Mouse (Mus musculus): Measurements from ENCODE around the gene Rint1.
A peak's percentile ranks its signal among the peaks of the same experiment; 100 is the strongest.
"Not testable (repeated sequence)": the region's sequence is repeated elsewhere in the genome, so short reads cannot be mapped to it uniquely, and the experiment has no call there.

Gene Rint1

DNA sequence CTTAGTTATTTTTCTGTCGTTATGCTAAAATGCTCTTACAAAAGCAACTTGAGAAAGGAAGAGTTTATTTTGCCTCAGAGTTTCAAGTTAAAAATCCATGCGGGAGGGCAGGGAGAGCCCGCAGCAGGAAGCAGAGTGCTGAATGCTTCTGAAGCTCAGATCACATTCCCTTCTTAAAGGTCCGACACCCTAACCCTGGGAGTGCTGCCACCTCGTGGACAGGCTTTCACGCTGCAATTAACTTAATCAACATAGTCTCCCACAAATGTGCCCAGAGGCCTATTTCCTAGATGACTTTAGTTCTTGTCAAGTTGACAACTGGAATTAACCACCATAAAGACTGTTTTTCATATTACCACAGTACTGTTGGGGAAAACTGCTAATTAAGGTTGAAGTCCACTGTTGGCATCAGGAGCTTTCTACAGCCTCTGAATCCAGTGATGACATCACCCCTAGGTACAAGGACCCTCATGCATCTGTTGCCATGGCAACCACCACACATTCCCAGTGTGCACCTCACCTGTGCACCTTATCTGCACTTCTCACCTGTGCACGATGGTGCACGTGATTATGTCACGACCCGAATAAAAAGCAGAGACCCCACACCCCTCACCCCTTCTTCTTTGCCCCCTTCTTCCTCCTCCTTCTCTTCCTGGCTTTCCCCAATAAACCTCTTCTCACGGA lies 39.0 kb downstream of the Rint1 start:
- peak; percentile 66 for DNase-seq

DNA sequence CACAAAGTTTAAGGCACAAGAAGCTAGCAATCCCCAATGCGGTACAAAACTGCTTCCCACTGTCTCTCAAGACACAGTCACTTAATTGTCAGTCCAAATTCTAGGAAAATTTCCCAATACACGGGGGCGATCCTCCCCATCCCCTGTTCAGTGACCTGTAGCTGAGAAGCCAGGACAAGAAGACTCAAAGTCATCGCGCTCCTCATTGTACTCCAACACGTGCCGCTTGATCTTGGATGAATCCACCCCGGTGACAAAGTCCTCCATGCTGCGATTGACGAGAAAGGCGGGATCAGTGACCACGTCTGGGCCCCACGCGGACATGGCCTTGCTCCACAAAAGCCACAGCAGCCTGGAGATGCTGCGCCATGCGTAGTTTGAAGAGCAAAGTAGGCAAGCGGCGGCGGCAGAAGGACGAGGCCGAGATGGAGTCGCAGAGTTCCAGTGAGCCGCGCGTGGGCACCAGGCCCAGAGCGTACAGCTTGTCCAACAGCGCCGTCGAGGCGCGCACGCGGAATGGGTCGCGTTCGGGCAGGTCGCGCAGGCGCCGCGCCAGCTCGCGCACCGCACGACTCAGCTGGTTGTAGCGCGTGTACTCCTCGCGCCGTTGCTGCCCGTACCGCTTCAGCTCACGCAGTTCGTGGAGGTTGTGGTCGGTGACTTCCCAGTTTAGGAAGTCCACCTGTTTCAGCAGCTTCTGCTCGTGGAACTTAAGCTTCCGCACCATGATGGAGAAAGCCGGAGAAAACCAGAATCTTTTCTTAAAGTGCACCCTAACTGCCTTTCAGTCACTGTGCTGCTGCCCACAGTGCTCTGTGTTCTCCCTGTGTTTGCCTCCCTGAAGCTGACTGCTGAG lies 43.6 kb downstream of the Rint1 start:
- peak; percentile 56 for DNase-seq

DNA sequence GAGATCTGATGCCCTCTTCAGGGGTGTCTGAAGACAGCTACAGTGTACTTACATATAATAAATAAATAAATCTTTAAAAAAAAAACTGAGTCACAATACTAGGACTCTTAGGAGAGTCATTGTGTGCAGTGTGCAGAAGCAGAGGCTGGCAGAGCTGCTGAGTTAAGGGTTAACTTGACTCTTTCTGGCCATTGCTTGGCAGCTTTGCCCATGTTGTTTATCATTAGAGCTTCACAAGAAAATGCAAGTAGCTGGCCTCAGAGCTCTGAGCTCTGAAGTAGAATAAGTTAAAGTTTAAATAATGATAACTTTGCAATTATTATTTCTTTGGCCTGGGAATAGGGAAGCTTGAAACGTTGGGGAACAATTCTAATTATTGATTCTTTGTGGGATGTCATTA lies 48.2 kb downstream of the Rint1 start:
- DNase-seq = not testable (repeated sequence)

- DNase-seq = no peak
Observed at GRCm38 (mm10) chr5:23838158-23838557, 50.6 kb downstream of the Rint1 start.

- DNase-seq = peak; percentile 96
Observed at GRCm38 (mm10) chr5:23843674-23844530, 56.4 kb downstream of the Rint1 start, which contains the start of gene Tomm7. Gene Tomm7, minus strand, starts transcription at chr5:23844161.

DNA sequence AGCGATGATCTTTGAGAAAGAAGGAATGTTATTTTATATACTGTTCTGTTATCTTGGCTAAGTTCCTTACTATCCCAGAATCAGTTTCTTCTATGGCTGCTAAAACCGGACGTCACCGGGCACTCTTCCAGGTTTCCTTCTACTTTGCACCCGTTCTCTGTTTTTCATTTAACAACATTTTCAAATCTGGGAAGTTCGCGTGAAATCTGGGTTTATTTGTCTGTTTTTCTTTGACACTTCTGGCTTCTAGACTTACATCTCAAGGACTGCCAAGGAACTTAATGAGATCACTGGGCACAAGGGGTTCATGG lies 57.0 kb downstream of the Rint1 start:
- DNase-seq = peak; percentile 65

- no peak for DNase-seq
Observed at GRCm38 (mm10) chr5:23845141-23845540, 57.6 kb downstream of the Rint1 start.

DNA sequence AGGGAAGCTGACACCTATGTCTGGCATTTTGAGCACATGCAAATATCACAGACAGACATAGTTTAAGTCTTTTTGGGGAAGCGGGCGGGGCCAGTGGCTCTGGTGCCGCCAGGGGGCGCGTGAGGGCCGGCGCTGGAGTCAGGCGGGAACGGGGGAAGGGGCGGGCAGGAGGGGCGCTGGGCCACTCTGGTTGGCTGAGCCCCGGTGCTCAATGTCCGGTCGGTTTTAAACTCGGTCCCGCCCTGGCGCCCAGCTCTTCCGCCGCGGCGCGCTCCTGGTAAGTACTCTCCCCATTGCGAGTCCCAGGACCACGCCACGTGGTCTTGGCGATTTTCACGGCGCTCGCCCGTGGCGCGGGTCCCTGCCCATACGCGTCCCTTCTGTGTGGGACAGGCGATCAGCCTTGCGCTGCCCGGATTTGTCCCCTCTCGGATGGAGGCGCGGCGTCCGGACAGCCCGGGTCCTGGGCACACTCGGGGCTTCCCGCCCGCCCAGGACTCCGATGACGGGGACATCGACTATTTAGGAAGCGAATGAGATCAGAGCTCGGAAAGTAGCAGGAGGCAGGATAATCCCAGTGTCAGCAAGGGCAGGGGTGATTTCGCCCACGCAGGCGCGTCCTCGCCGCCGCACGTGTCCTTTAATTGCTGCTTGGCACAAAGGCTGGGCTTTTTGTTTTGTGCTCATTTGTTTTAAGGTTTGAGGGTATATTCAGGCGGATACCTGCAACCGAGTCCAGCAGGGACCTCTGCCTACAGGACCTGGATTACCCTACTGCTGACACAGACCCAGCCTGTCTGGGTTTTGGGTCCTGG lies 63.0 kb downstream of the Rint1 start:
- peak; percentile 97 for DNase-seq

DNA sequence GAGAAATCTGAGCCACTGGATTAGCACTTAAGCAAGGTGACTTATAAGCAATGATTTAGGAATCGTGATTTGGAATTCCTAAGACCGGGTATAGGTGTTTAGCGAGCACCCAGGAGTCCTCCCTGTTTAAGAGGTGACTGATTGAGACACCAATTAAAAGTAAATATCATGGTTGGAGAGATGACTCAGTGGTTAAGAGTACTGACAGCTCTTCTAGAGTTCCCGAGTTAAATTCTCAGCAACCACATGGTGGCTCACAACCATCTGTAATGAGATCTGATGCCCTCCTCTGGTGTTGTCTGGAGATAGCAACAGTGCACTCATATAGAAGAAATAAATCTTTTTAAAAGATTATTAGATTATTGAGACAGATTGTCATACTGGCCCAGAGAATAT lies 63.6 kb downstream of the Rint1 start:
- DNase-seq = not testable (repeated sequence)

- peak; percentile 31 for DNase-seq
Observed at GRCm38 (mm10) chr5:23852916-23853315, 65.4 kb downstream of the Rint1 start.

DNA sequence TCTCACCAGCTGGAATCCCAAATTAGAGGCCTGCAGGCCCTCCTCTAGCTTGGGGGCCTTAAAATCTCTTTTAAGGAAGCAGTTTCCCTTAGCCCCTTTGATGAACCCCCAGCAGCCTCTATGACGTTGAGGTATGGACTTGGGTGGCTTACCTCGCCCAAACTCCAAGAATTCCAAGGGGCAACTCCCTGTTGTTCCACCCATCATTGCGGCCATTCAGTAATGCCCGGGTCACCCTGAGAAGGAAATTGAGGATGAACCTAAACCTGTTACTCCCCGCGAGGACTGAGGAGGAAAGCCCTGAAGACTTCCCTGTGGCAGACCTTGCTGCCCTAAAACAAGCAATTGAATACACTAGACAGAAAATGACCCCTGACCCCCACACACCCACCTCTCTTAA lies 68.0 kb downstream of the Rint1 start:
- no peak for DNase-seq

DNA sequence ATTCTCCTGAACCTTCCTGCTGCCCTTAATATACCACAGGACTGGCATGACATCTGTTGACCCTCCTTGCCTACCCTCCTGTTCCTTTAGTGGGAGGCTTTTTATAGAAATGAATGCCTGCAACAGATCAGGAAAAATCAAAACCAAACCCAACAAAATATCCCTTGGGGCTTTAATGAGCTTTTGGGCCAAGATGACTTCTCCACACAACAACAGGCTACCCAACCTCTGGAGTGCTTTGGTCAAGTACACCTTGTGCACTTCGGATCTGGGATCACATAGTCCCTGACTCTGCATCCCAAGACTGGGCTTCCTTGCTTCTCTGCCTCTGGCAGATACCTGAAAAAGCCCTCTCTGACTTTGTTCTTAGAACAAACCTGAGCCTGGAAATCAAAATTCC lies 68.7 kb downstream of the Rint1 start:
- DNase-seq = no peak

GRCm38 (mm10) chr5:23857189-23857588 lies 69.7 kb downstream of the Rint1 start:
- DNase-seq = no peak

DNA sequence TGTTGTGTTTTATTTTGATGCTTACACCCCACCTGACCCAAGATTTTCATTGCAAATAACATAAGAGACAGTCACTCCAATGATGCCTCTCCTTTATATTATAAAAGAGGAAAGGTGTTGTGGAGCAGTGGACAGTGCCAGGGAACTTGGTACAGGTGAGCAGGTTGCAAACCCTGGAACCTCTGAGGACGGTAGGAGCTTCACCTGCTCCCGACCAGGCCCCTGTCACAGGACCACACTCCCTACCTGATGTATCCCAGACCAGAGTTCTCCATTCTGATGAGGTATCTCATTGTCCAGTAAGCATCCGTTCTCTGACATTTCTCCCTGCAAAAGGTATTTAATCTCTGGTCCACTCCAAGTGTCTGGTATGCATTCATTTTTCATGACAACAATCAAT lies 70.5 kb downstream of the Rint1 start:
- no peak for DNase-seq

DNA sequence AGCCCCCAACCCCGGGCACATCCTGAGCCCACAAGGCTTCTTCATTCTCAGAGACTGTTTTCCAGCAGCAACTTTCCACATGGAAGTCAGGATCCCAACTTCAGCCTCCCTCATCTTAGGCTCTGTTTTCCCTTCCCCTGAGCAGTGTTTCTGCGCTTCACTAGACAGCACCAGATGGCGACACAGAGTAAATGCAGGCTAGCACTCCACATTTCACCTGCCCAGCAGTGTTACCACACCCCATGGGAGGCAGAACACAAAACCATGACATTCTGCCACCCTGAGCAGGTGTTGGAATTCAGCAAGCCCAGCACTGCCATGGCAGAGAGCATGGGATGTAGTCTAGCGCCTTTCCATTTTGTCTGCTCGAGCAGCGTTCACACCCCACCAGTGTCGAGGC lies 71.1 kb downstream of the Rint1 start:
- DNase-seq = no peak

DNA sequence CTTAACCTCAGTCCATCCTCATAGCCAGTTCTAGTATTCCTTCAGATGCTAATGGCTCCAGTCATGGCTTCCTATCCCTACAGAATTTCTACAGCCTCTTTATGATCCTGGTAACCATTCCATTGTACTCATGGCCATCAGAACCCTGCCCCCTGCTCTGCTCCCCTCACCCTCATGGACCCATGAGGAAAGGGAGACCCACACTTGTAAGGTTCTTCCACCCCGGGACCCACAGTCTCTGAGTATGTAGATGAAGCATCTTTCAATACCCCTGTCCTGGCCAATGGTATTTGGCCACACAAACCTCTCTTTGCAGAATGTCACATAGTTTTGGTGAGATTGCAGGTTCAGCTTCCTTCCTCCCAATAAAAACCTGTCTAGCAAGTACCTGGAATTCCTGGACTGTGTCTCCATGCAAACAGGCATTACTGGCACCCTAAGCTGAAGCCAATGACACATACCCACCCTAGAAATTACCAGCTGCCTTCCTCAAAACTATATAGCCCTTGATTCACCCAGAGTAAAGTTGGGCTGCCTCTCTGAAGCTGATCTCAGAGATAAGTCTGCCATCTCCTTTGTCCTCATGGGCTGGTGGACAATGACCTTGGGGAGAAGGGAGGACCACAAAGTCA lies 71.7 kb downstream of the Rint1 start:
- no peak for DNase-seq

- no peak for DNase-seq
Observed at GRCm38 (mm10) chr5:23859896-23860295, 72.4 kb downstream of the Rint1 start.

DNA sequence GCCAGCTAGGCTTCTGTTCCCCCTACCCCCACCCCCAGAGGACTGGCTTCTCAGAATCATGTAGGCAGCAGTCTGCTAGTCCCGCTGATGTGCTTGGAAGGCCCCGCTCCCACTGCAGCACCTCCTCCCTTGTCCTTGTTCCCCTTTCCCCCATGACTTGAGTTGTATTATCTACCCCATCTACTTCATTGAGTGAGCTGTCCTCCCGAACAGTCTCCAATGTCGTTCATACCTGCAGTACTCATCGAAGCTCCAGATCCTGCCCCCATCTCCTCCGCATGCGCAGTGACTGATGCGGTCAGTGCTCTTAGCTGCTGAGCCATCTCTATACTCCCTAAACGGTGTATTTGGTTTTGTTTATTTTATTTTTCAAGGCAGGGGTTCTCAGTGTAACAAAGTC lies 74.2 kb downstream of the Rint1 start:
- no peak for DNase-seq

GRCm38 (mm10) chr5:23862291-23862690 lies 74.8 kb downstream of the Rint1 start:
- DNase-seq = peak; percentile 35

DNA sequence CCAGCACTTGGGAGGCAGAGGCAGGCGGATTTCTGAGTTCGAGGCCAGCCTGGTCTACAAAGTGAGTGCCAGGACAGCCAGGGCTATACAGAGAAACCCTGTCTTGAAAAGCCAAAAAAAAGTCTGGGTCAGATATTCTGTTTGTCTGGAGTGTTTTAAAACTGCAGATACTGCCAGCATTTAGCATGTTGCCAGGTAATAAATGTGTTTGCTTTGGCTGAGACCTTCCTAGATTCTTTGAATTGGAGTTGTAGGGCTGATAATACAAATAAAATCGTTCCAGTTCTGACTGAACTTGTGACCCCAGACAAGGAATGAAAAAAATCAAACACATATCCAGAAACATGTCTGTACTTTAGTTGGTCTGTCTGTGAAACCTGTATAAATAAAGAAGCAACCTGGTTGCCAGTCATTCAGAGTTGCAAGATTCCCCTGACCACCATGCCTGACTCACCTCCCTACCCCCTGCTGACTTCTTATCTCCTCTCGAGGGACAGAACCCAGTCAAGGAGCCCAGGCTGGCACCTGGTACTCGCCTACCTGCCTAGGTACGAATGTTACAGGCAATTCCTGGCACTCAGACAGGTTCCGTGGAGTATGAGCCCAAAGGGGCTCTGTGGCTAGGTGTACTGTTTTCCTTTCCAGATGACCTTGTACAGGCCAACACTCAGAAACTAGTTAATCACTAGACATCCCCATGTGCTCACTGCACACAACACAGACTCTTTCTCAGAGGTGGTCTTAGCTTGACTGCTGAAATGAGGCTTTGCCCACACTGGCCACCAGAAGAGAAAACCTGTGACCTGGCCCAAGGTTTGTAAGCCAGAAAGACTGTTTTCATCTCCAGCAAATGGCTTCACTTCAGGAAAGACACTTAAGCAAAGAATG lies 75.9 kb downstream of the Rint1 start:
- DNase-seq = no peak

All from right cerebral cortex, postnatal 4 days (tissue).